In genomic region chr17:6767771-6768170, GRCm38 (mm10) we compare ENCODE assay signal across 13 mouse cellular contexts. TPM values are rescaled to one million over a fixed set of nuclear protein-coding genes. Genes with fewer than 3 reads are reported as not detected.
DNase-seq lines count a peak whose midpoint lies in the region; ATAC-seq and TF ChIP-seq lines count a peak whose summit lies in the region.
"Had no signal": no experiment of that assay in that cellular context is flagged by ENCODE, and none has a peak within 500 bp of the region (broad histone marks: within the 10 kb centered on the region; RNA-seq: fewer than 3 reads in every experiment).

No protein-coding gene starts in this region.

- H3K9ac ChIP-seq in heart, embryonic 13.5 days, result peak overlapping the region; percentile 51; the same call in 1 of the 2 replicates
- H3K9ac ChIP-seq in kidney, embryonic 15.5 days, result no peak overlapping the region
- no peak overlapping the region for H3K9ac ChIP-seq in intestine, postnatal 0 days (ENCODE audit: low read depth, low read length)
- H3K9ac ChIP-seq in stomach, embryonic 15.5 days, result no peak overlapping the region
- H3K9ac ChIP-seq: embryonic facial prominence, embryonic 12.5 days; hindbrain, embryonic 12.5 days had no signal

- H3K9me3 ChIP-seq in heart, embryonic 13.5 days, result no peaks in the 10 kb centered on the region
- no peaks in the 10 kb centered on the region for H3K9me3 ChIP-seq in kidney, embryonic 15.5 days (replicated peaks)
- no peaks in the 10 kb centered on the region for H3K9me3 ChIP-seq in intestine, postnatal 0 days (ENCODE audit: control insufficient read depth)
- H3K9me3 ChIP-seq in stomach, embryonic 15.5 days, result no peaks in the 10 kb centered on the region
- H3K9me3 ChIP-seq: embryonic facial prominence, embryonic 12.5 days; hindbrain, embryonic 12.5 days had no signal

- H3K27ac ChIP-seq in heart, embryonic 13.5 days (replicated peaks), result peak overlapping the region; percentile 90
- peak overlapping the region; percentile 75 for H3K27ac ChIP-seq in kidney, embryonic 15.5 days
- H3K27ac ChIP-seq in intestine, postnatal 0 days (ENCODE audit: low read depth, low read length), result peak overlapping the region; percentile 58; the same call in 1 of the 2 replicates
- peak overlapping the region; percentile 46 for H3K27ac ChIP-seq in stomach, embryonic 15.5 days
- H3K27ac ChIP-seq: embryonic facial prominence, embryonic 12.5 days; hindbrain, embryonic 12.5 days had no signal

- H3K36me3 ChIP-seq in heart, embryonic 13.5 days, result no peaks in the 10 kb centered on the region
- H3K36me3 ChIP-seq in kidney, embryonic 15.5 days, result no peaks in the 10 kb centered on the region
- 0 out of 2 replicates have a peak, but pooled peaks cover 7% of the 10 kb centered on the region for H3K36me3 ChIP-seq in intestine, postnatal 0 days (ENCODE audit: control insufficient read depth, insufficient read depth)
- H3K36me3 ChIP-seq in stomach, embryonic 15.5 days, result no peaks in the 10 kb centered on the region
- H3K36me3 ChIP-seq: embryonic facial prominence, embryonic 12.5 days; hindbrain, embryonic 12.5 days had no signal

- no peak overlapping the region for H3K4me2 ChIP-seq in heart, embryonic 13.5 days
- H3K4me2 ChIP-seq in kidney, embryonic 15.5 days, result no peak overlapping the region
- H3K4me2 ChIP-seq in intestine, postnatal 0 days (replicated peaks; ENCODE audit: low read depth), result 0 out of 2 replicates have a peak overlapping the region, but pooled peaks have one; percentile 28
- no peak overlapping the region for H3K4me2 ChIP-seq in stomach, embryonic 15.5 days
- H3K4me2 ChIP-seq: embryonic facial prominence, embryonic 12.5 days; hindbrain, embryonic 12.5 days had no signal

- 44% methylated on average over 5 of the region's 5 CpGs for WGBS in heart, embryonic 13.5 days
- WGBS in kidney, embryonic 15.5 days, result 65% methylated on average over 5 of the region's 5 CpGs
- WGBS in intestine, postnatal 0 days, result 41% methylated on average over 5 of the region's 5 CpGs
- WGBS in stomach, embryonic 15.5 days, result 56% methylated on average over 5 of the region's 5 CpGs

- peaks cover 97% of the 10 kb centered on the region for H3K4me1 ChIP-seq in heart, embryonic 13.5 days
- H3K4me1 ChIP-seq in kidney, embryonic 15.5 days, result peaks cover 90% of the 10 kb centered on the region
- H3K4me1 ChIP-seq in intestine, postnatal 0 days (replicated peaks; ENCODE audit: control insufficient read depth, insufficient read depth, low read length), result peaks cover 25% of the 10 kb centered on the region
- H3K4me1 ChIP-seq in stomach, embryonic 15.5 days, result peaks cover 37% of the 10 kb centered on the region

- no peak for ATAC-seq in heart, embryonic 13.5 days (ENCODE audit: extremely low read depth, insufficient number of reproducible peaks, low FRiP score, low TSS enrichment)
- no peak for ATAC-seq in kidney, embryonic 15.5 days (replicated peaks; ENCODE audit: low FRiP score)
- ATAC-seq in intestine, postnatal 0 days, result no peak
- no peak for ATAC-seq in stomach, embryonic 15.5 days (ENCODE audit: insufficient read depth, low FRiP score, low read depth)

- TF ChIP-seq CTCF in intestine, postnatal 0 days (IDR thresholded peaks at IDR 0.05; ENCODE audit: low read depth), result no peak

- H3K4me3 ChIP-seq in heart, embryonic 13.5 days, result no peak overlapping the region
- H3K4me3 ChIP-seq in kidney, embryonic 15.5 days (replicated peaks), result no peak overlapping the region
- no peak overlapping the region for H3K4me3 ChIP-seq in intestine, postnatal 0 days (ENCODE audit: low read depth, low read length)
- H3K4me3 ChIP-seq in stomach, embryonic 15.5 days (replicated peaks), result no peak overlapping the region
- H3K4me3 ChIP-seq: embryonic facial prominence, embryonic 12.5 days; hindbrain, embryonic 12.5 days had no signal

- DNase-seq in heart, adult 11 months, result no peak
- no peak for DNase-seq in kidney, postnatal 4 days
- no peak for DNase-seq in frontal cortex, postnatal 10 days (ENCODE audit: low spot score in 2 of 2)
- DNase-seq: cerebellum, adult 11 months; gastrocnemius, postnatal 10 days; lung, postnatal 10 days; thymus, adult 18-20 months had no signal

- no peaks in the 10 kb centered on the region for H3K27me3 ChIP-seq in heart, embryonic 13.5 days (replicated peaks)
- H3K27me3 ChIP-seq in kidney, embryonic 15.5 days, result no peaks in the 10 kb centered on the region
- H3K27me3 ChIP-seq in intestine, postnatal 0 days (replicated peaks; ENCODE audit: control insufficient read depth, insufficient read depth, low read length), result no peaks in the 10 kb centered on the region
- H3K27me3 ChIP-seq in stomach, embryonic 15.5 days (replicated peaks), result no peaks in the 10 kb centered on the region
- H3K27me3 ChIP-seq: embryonic facial prominence, embryonic 12.5 days; hindbrain, embryonic 12.5 days had no signal

RNA-seq across cellular contexts. Expression of gene Ezr, which starts 14.8 kb away (rescaled TPM):
- polyA plus RNA-seq in heart, embryonic 13.5 days (2015; fragmentation: Nextera tagmentation; extraction: Ambion mirVana), result 103 and 105 TPM in 2 replicates
- 182 and 184 TPM in 2 replicates for polyA plus RNA-seq in kidney, embryonic 15.5 days (2015; fragmentation: Nextera tagmentation; extraction: Ambion mirVana)
- 342 and 379 TPM in 2 replicates for polyA plus RNA-seq in intestine, postnatal 0 days (2015; fragmentation: Nextera tagmentation; extraction: Ambion mirVana)
- 223 and 228 TPM in 2 replicates for polyA plus RNA-seq in stomach, embryonic 15.5 days (2015; fragmentation: Nextera tagmentation; extraction: Ambion mirVana)
